Mouse (Mus musculus): ENCODE data around the gene Rpn2. TPM values are rescaled to one million over a fixed set of nuclear protein-coding genes. Genes with fewer than 3 reads are reported as not detected.

Gene Rpn2
- polyA plus RNA-seq (2014; fragmentation: Illumina TruSeq; extraction: RNeasy Lipid Tissue Mini Kit (QIAGEN cat#74804); ENCODE audit: low read depth, low replicate concordance) = 264 TPM

DNA sequence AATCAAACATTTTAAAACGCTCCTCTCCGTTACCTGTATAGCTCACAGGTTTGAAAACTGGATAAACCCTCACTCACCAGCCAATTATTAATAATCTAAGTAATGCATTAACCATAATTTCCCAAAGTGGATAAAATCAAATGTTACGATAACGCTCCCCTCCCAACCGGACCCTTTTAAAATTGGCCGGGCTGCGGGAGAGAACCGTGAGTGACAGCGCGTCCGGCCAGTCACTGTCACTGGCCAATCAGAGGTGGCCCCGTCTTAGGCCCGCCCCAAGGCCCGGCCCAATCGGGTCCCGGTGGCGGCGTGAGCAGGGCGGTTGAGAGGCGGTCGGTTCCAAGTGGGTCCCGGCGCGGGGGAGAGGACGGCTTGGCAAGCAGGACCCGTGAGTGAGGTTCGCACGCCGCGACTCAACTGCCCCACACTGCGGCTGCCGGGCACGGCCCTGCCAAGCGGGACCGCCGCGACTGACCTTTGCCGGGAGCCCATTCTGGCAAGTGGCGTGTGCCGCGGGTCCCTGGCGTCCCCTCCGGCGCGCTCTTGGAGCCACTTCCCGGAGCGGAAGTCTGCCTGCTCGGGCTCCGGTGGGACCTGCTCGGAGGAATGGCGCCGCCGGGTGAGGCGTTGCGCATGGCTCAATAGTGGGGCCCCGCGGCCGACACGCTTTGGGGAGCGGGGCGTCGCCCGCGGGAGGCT is at the start of gene Rpn2:
Gene Rpn2, plus strand, starts transcription at position 301 of the 699 bp plus-strand sequence.

DNA sequence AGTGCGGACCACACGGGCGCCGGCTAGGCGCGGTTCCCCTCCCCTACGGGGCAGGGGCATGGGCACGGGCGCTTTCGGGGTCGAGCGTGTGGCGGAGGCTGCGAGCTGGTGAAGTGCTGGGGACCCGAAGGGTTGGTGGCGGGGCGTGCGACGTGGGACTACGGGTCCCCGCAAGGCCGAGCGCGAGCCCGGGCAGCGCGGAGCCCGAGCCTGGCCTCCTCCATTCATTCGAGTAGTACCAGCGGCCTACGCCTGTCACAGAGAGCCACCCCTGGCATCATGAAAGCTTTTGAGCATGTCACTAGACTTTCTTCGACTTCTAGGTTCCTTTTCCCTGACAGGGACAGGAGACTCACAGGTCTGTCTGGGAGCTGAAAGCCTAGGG is 591 bp downstream of the Rpn2 start, which contains the start of gene Mroh8:
Gene Mroh8, minus strand, starts transcription at position 134 of the 385 bp plus-strand sequence.

DNA sequence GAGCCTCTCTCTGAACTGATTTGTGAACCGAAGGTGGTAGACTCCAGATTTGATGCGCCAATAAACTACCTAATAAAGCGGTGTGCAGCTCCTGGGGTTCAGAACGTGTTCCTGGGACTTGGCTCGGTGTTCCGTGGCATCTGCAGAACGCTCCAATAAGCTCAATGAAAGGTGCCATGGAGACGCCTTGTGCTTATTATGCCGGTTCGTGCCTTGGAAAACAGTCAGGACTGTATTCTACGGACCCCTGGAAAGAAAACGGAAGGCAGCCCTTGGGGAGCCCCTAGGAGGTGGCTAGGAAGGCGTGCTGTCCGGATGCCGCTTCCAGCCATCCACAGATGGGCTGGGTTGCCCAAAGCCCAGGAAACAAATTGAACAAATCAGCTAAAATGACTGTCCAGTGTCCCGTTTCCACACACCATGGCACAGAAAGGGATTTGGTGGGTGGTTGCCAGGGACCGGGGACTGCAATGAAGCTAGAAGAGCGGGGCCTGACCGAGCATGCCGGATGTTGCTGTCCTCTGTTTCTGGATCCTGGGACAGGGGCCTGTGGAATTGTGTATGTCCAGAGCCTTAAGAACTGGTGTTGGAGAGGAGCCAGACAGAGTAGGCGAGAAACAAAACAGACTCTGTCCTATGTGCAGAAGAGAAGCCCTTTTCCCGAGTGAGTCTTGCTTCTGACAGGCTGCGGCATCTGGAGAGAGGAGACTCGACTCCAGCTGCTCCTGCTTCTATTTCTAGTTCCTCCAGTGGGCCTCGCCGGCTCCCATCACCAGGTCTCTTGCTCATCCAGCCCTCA is 68.7 kb downstream of the Rpn2 start, which contains the start of gene Ghrh:
Gene Ghrh, minus strand, starts transcription at position 146 of the 799 bp plus-strand sequence.

DNA sequence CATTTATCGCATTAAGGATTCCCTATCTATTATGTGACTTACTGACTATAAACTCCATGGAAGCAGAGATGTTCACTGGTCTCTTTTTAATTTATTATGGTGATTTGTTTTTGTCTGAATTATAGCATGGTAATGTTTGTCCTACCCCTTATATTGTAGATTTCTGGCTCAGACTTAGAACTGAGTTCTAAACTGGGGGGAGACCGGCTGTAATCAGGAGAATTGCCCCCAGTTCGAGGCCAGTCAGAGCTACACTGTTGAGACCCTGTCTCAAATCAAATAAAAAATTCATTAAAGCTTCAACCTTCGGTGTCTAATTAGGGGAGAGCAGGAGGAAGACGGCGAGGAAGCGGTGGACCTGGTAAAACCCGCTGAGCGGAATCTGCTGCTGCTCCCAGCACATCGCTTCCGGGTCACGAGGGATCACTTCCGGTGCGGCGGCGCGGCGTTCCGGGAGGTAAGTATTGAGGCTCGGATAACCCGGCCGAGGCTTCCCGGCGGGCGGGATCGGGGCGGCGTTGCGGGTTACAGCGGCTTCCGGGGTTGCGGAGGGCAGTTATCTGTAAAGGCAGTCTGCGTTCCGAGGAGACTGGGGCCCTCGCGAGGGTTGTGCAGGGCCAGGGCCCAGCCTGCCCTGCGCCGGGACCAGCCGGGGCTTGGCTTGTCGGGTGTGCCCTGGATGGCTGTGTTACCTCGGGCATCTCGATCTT is 88.5 kb downstream of the Rpn2 start, which contains the start of gene Manbal:
Gene Manbal, plus strand, starts transcription at position 411 of the 710 bp plus-strand sequence.

Other genes starting within 250 kb of the Rpn2 start
- 0.45 TPM for gene Soga1, start 199.8 kb upstream of the Rpn2 start, polyA plus RNA-seq (2014; fragmentation: Illumina TruSeq; extraction: RNeasy Lipid Tissue Mini Kit (QIAGEN cat#74804); ENCODE audit: low read depth, low replicate concordance)
- not detected for gene Tldc2, start 192.0 kb upstream of the Rpn2 start, polyA plus RNA-seq (2014; fragmentation: Illumina TruSeq; extraction: RNeasy Lipid Tissue Mini Kit (QIAGEN cat#74804); ENCODE audit: low read depth, low replicate concordance)
- 33.3 TPM for gene Samhd1, start 143.8 kb upstream of the Rpn2 start, polyA plus RNA-seq (2014; fragmentation: Illumina TruSeq; extraction: RNeasy Lipid Tissue Mini Kit (QIAGEN cat#74804); ENCODE audit: low read depth, low replicate concordance)
- 36.3 TPM for gene Rbl1, start 74.5 kb upstream of the Rpn2 start, polyA plus RNA-seq (2014; fragmentation: Illumina TruSeq; extraction: RNeasy Lipid Tissue Mini Kit (QIAGEN cat#74804); ENCODE audit: low read depth, low replicate concordance)
- gene Mroh8, start 532 bp downstream of the Rpn2 start, polyA plus RNA-seq (2014; fragmentation: Illumina TruSeq; extraction: RNeasy Lipid Tissue Mini Kit (QIAGEN cat#74804); ENCODE audit: low read depth, low replicate concordance) = 96.6 TPM
- not detected for gene Ghrh, start 68.5 kb downstream of the Rpn2 start, polyA plus RNA-seq (2014; fragmentation: Illumina TruSeq; extraction: RNeasy Lipid Tissue Mini Kit (QIAGEN cat#74804); ENCODE audit: low read depth, low replicate concordance)
- 2.8 TPM for gene Manbal, start 88.6 kb downstream of the Rpn2 start, polyA plus RNA-seq (2014; fragmentation: Illumina TruSeq; extraction: RNeasy Lipid Tissue Mini Kit (QIAGEN cat#74804); ENCODE audit: low read depth, low replicate concordance)
- 0.56 TPM for gene Src, start 139.4 kb downstream of the Rpn2 start, polyA plus RNA-seq (2014; fragmentation: Illumina TruSeq; extraction: RNeasy Lipid Tissue Mini Kit (QIAGEN cat#74804); ENCODE audit: low read depth, low replicate concordance)